Mouse (Mus musculus) spleen, adult 2 months (tissue): Measurements from ENCODE around the gene Lrriq1. TPM values are rescaled to one million over a fixed set of nuclear protein-coding genes. Genes with fewer than 3 reads are reported as not detected.

Experiments
- DNase-seq, 2 experiments: peaks; one replicate each; pipeline versions ENCODE4 v3.0.0 to v3.0.0-alpha.2; 2012 to 2021; ENCODE audit warnings: low spot score in 2 of 2, low read depth in 1 of 2
- H3K27ac ChIP-seq: fragments of 200-500 bp; 2 replicates; pipeline ENCODE4 v1.5.1; 2012; ENCODE audit warnings: low read length, inconsistent platforms; ENCODE audit not compliant: insufficient read depth
- H3K27me3 ChIP-seq: fragments of 200-500 bp; 2 replicates; pipeline ENCODE4 v1.6.1; 2012; ENCODE audit warnings: mild to moderate bottlenecking, moderate library complexity, low read length, inconsistent platforms; ENCODE audit not compliant: control insufficient read depth, insufficient read depth
- H3K36me3 ChIP-seq: fragments of 200-500 bp; 2 replicates; pipeline ENCODE4 v1.6.1; 2012; ENCODE audit warnings: mild to moderate bottlenecking, low read length, inconsistent platforms; ENCODE audit not compliant: control insufficient read depth, insufficient read depth
- H3K4me1 ChIP-seq: fragments of 200-500 bp; 2 replicates; pipeline ENCODE4 v1.6.1; 2011; ENCODE audit warnings: inconsistent platforms; ENCODE audit not compliant: control insufficient read depth, insufficient read depth, insufficient read length
- H3K4me3 ChIP-seq: fragments of 200-500 bp; 2 replicates; pipeline ENCODE4 v1.5.1; 2011; ENCODE audit warnings: mild to moderate bottlenecking, inconsistent platforms; ENCODE audit not compliant: insufficient read depth, insufficient read length; ENCODE audit errors: extremely low read depth
- CTCF ChIP-seq: fragments of 200-500 bp; IDR thresholded peaks from 2 replicates; pipeline ENCODE4 v1.5.1; 2011; ENCODE audit warnings: mild to moderate bottlenecking, inconsistent platforms; ENCODE audit not compliant: insufficient read depth, insufficient read length, insufficient replicate concordance; ENCODE audit errors: extremely low read depth
- POLR2A ChIP-seq: fragments of 200-500 bp; IDR thresholded peaks from 2 replicates; pipeline ENCODE4 v1.6.1; 2011; ENCODE audit warnings: low read depth, low read length, inconsistent platforms
- WGBS: fragments of 180-500 bp; shearing (Covaris S2); methylation state at CpG from one replicate; pipeline ENCODE4 v1.1.7; 2018; 5-methylcytosine and 5-hydroxymethylcytosine counted together
- polyA plus RNA-seq: library from polyadenylated mRNA; depleted of rRNA; stranded (reverse); fragments of >200 nt; gene quantifications from 2 replicates; pipeline ENCODE4 v1.2.3, GENCODE M21; 2012; rRNA removed

Gene Lrriq1
- polyA plus RNA-seq, 1 experiment: not detected

GRCm38 (mm10) chr10:103028253-103029131 lies 207.6 kb downstream of the Lrriq1 start:
- Histone ChIP-seq H3K4me1 (no peaks in the 10 kb centered on the region; the same call in 1 of the 2 replicates), H3K27me3 (peaks cover 24% of the 10 kb centered on the region), H3K36me3 (no peaks in the 10 kb centered on the region), H3K27ac (no peak overlapping the region), H3K4me3 (no peak overlapping the region)
- TF ChIP-seq POLR2A (no peak), CTCF (no peak)
- WGBS: 4% methylated on average over 50 of the region's 50 CpGs
- no peak for DNase-seq

GRCm38 (mm10) chr10:103027931-103028252 lies 208.2 kb downstream of the Lrriq1 start:
- Histone ChIP-seq H3K27ac (no peak overlapping the region), H3K4me3 (no peak overlapping the region), H3K4me1 (no peaks in the 10 kb centered on the region; the same call in 1 of the 2 replicates), H3K27me3 (peaks cover 24% of the 10 kb centered on the region), H3K36me3 (no peaks in the 10 kb centered on the region)
- no peak for DNase-seq
- no peak for TF ChIP-seq POLR2A
- TF ChIP-seq CTCF: no peak
- WGBS: 8% methylated on average over 15 of the region's 15 CpGs

GRCm38 (mm10) chr10:103027226-103027930 lies 208.7 kb downstream of the Lrriq1 start:
- no peak for TF ChIP-seq POLR2A
- no peak for TF ChIP-seq CTCF
- no peak overlapping the region for H3K4me3 ChIP-seq
- DNase-seq: no peak
- no peaks in the 10 kb centered on the region; the same call in 1 of the 2 replicates for H3K4me1 ChIP-seq
- peaks cover 24% of the 10 kb centered on the region for H3K27me3 ChIP-seq
- H3K27ac ChIP-seq: no peak overlapping the region
- WGBS: 6% methylated on average over 20 of the region's 20 CpGs
- no peaks in the 10 kb centered on the region for H3K36me3 ChIP-seq

DNA sequence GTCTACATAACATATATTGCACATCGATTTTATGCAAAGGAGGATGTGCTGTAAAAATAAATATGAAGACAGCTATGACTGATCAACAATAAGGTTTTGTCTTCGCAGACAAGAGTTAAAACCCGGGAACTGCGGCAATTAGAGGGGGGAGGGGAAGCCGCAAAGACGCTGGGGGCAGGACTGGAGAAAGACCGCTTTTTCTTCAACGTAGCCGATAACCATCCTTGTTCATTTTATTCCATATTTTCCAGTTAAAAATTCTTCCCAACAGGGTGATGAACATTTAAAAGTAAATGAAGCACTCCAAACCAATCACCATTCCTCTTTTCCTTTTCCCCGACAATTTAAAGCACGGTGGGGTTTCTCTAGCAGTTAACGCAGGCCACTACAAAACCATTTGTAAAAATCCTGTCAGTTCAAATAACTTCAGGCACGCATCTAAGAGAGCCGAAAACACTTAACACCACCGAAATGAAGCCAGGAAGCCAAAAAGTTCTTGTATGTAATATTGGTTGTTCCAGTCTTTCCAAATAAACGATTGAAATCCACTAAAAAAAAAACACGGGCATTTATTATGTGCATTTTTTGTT lies 209.4 kb downstream of the Lrriq1 start:
- TF ChIP-seq POLR2A (no peak), CTCF (no peak)
- DNase-seq: no peak
- Histone ChIP-seq H3K4me1 (no peaks in the 10 kb centered on the region; the same call in 1 of the 2 replicates), H3K4me3 (no peak overlapping the region), H3K27ac (no peak overlapping the region), H3K36me3 (no peaks in the 10 kb centered on the region), H3K27me3 (peaks cover 24% of the 10 kb centered on the region)
- WGBS: 4% methylated on average over 17 of the region's 17 CpGs

- no peak overlapping the region for H3K4me3 ChIP-seq
- no peaks in the 10 kb centered on the region for H3K27me3 ChIP-seq
- no peaks in the 10 kb centered on the region for H3K36me3 ChIP-seq
- no peak for TF ChIP-seq POLR2A
- TF ChIP-seq CTCF: no peak
- DNase-seq: no peak
- no peak overlapping the region for H3K27ac ChIP-seq
- H3K4me1 ChIP-seq: no peaks in the 10 kb centered on the region
- WGBS: 76% methylated on average over 2 of the region's 2 CpGs
Measured at GRCm38 (mm10) chr10:103002556-103002955, 233.6 kb downstream of the Lrriq1 start.

DNA sequence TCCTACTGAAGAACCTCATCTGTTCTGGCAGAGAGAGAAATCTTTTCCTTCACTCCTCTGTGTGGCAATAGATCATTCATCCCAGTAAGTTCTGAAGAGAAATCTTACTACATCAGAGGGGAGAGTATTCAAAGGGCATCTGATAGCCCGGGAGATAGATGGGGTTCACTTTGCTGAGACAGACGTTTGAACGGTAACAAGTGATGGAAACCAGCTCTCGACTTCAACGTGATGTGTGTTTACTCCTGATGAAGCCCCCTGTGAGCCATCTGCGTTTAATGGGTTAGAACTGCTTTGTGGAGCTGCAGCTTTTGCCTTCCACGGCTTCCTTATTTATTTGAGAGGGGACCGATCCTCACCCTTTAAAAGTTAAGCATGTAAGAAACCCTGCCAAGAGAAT lies 235.2 kb downstream of the Lrriq1 start:
- Histone ChIP-seq H3K36me3 (no peaks in the 10 kb centered on the region), H3K4me1 (no peaks in the 10 kb centered on the region), H3K27me3 (no peaks in the 10 kb centered on the region), H3K27ac (no peak overlapping the region), H3K4me3 (no peak overlapping the region)
- no peak for DNase-seq
- 25% methylated on average over 8 of the region's 8 CpGs for WGBS
- TF ChIP-seq CTCF: no peak
- TF ChIP-seq POLR2A: no peak

GRCm38 (mm10) chr10:102999584-102999983 lies 236.5 kb downstream of the Lrriq1 start:
- no peaks in the 10 kb centered on the region for H3K4me1 ChIP-seq
- no peak for DNase-seq
- no peaks in the 10 kb centered on the region for H3K36me3 ChIP-seq
- no peak overlapping the region for H3K4me3 ChIP-seq
- H3K27me3 ChIP-seq: no peaks in the 10 kb centered on the region
- TF ChIP-seq CTCF (no peak), POLR2A (no peak)
- H3K27ac ChIP-seq: no peak overlapping the region

Other genes with a start within 250 kb of the Lrriq1 start
- gene Alx1, start 206.1 kb downstream of the Lrriq1 start, polyA plus RNA-seq: not detected in 2 replicates
- 0.07 and 0.09 TPM in 2 replicates for gene Slc6a15, start 131.5 kb upstream of the Lrriq1 start, polyA plus RNA-seq